Mouse (Mus musculus): Measurements from ENCODE around the gene Krtap14.

- TF ChIP-seq POLR2A (IDR thresholded peaks at IDR 0.05; ENCODE audit: low read depth, low read length) (no peak), CTCF (IDR thresholded peaks at IDR 0.05; ENCODE audit: extremely low read depth, insufficient read length, insufficient replicate concordance, low read depth, low read length) (no peak)
These were observed 48.3 kb downstream of the Krtap14 start, which contains the start of gene Gm5965 for GRCm38 (mm10) chr16:88777596-88777995.
